Comparison of ENCODE assay signal across 8 mouse cellular contexts in the genomic region with DNA sequence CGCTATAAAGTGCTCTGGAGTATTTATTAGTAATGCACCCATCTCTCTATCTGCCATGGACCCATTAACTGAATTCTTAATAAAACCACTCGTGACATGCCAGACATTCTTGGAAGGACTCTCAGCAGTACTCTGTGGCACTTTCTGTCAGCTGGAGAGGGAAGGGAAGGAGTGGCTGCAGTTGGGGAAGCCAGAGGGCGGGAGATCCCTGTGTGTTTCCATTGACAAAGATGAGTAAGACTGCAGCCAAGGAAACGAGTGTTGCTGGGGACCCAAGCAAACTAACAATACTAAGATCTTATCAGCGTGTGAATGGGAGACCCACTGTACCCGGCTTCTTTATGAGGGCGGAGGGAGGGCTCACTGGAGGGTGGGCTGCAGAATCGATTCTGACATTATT. TPM values are rescaled to one million over a fixed set of nuclear protein-coding genes. Genes with fewer than 3 reads are reported as not detected.
DNase-seq lines count a peak whose midpoint lies in the region; ATAC-seq and TF ChIP-seq lines count a peak whose summit lies in the region.

No protein-coding gene starts in this region.

- H3K27ac ChIP-seq in liver, embryonic 11.5 days (ENCODE audit: low read depth, low read length), result no peak overlapping the region
- H3K27ac ChIP-seq in liver, embryonic 12.5 days, result no peak overlapping the region
- H3K27ac ChIP-seq in heart, embryonic 16.5 days (ENCODE audit: low read length), result no peak overlapping the region; the same call in 1 of the 2 replicates
- H3K27ac ChIP-seq in stomach, embryonic 16.5 days (ENCODE audit: low read length), result no peak overlapping the region

- no peaks in the 10 kb centered on the region for H3K9me3 ChIP-seq in liver, embryonic 11.5 days (ENCODE audit: control insufficient read depth, low read length)
- no peaks in the 10 kb centered on the region for H3K9me3 ChIP-seq in liver, embryonic 12.5 days (replicated peaks)
- no peaks in the 10 kb centered on the region for H3K9me3 ChIP-seq in heart, embryonic 16.5 days (replicated peaks; ENCODE audit: control insufficient read depth, low read length)
- H3K9me3 ChIP-seq in stomach, embryonic 16.5 days (replicated peaks; ENCODE audit: control insufficient read depth, low read length), result no peaks in the 10 kb centered on the region

- TF ChIP-seq POLR2A in lung, adult 2 months (IDR thresholded peaks at IDR 0.05; ENCODE audit: borderline replicate concordance, extremely low read depth, low read depth, low read length), result peak; percentile 47; the same call in 1 of the 2 replicates

- peaks cover 4% of the 10 kb centered on the region; the same call in 1 of the 2 replicates for H3K27me3 ChIP-seq in liver, embryonic 11.5 days (replicated peaks; ENCODE audit: control insufficient read depth, insufficient read depth, low read length)
- peaks cover 17% of the 10 kb centered on the region for H3K27me3 ChIP-seq in liver, embryonic 12.5 days (replicated peaks)
- no peaks in the 10 kb centered on the region for H3K27me3 ChIP-seq in heart, embryonic 16.5 days (ENCODE audit: control insufficient read depth, insufficient read depth, low read length)
- H3K27me3 ChIP-seq in stomach, embryonic 16.5 days (ENCODE audit: control insufficient read depth, insufficient read depth, low read length), result no peaks in the 10 kb centered on the region

- TF ChIP-seq CTCF in lung, adult 2 months (IDR thresholded peaks at IDR 0.05; ENCODE audit: insufficient read depth, low read length), result no peak

- H3K4me1 ChIP-seq in liver, embryonic 11.5 days (replicated peaks; ENCODE audit: control insufficient read depth, insufficient read depth, low read length), result 0 out of 2 replicates have a peak, but pooled peaks cover 6% of the 10 kb centered on the region
- H3K4me1 ChIP-seq in liver, embryonic 12.5 days, result peaks cover 38% of the 10 kb centered on the region
- H3K4me1 ChIP-seq in heart, embryonic 16.5 days (ENCODE audit: control insufficient read depth, insufficient read depth, low read length), result peaks cover 63% of the 10 kb centered on the region
- H3K4me1 ChIP-seq in lung, adult 2 months (ENCODE audit: control insufficient read depth, insufficient read depth, low read length), result peaks cover 14% of the 10 kb centered on the region
- H3K4me1 ChIP-seq in stomach, embryonic 16.5 days (ENCODE audit: control insufficient read depth, insufficient read depth, low read length), result peaks cover 42% of the 10 kb centered on the region

- H3K9ac ChIP-seq in liver, embryonic 11.5 days (ENCODE audit: low read depth, low read length), result no peak overlapping the region
- H3K9ac ChIP-seq in liver, embryonic 12.5 days, result no peak overlapping the region
- peak overlapping the region; percentile 56; the same call in 1 of the 2 replicates for H3K9ac ChIP-seq in heart, embryonic 16.5 days (ENCODE audit: low read length)
- no peak overlapping the region for H3K9ac ChIP-seq in stomach, embryonic 16.5 days (ENCODE audit: low read length)

- no peak for ATAC-seq in liver, embryonic 11.5 days (replicated peaks; ENCODE audit: low FRiP score)
- no peak for ATAC-seq in liver, embryonic 12.5 days
- ATAC-seq in heart, embryonic 16.5 days (replicated peaks; ENCODE audit: extremely low read depth, insufficient read depth, low FRiP score), result no peak
- ATAC-seq in stomach, embryonic 16.5 days (ENCODE audit: insufficient read depth, low FRiP score), result no peak
- no peak for ATAC-seq in inflammation-experienced regulatory T-cells, adult 6 months

- WGBS in liver, embryonic 11.5 days, result 57% methylated on average over 8 of the region's 8 CpGs
- WGBS in liver, embryonic 12.5 days (ENCODE audit: insufficient replicate concordance), result 54% methylated on average over 8 of the region's 8 CpGs
- 49% methylated on average over 8 of the region's 8 CpGs for WGBS in heart, embryonic 16.5 days
- 37% methylated on average over 8 of the region's 8 CpGs for WGBS in lung, adult 2 months
- WGBS in stomach, embryonic 16.5 days, result 57% methylated on average over 8 of the region's 8 CpGs

- no peak for DNase-seq in liver, embryonic 11.5 days (ENCODE audit: low spot score)
- no peak for DNase-seq in lung, adult 2 months
- DNase-seq in testis, postnatal 10 days (ENCODE audit: low spot score), result no peak
- DNase-seq in adrenal gland, postnatal 25 days, result no peak

- peak overlapping the region; percentile 89 for H3K4me2 ChIP-seq in liver, embryonic 11.5 days
- H3K4me2 ChIP-seq in liver, embryonic 12.5 days, result no peak overlapping the region
- peak overlapping the region; percentile 71 for H3K4me2 ChIP-seq in heart, embryonic 16.5 days (ENCODE audit: low read depth, low read length)
- 0 out of 2 replicates have a peak overlapping the region, but pooled peaks have one; percentile 83 for H3K4me2 ChIP-seq in stomach, embryonic 16.5 days (ENCODE audit: low read depth, low read length)

- peak overlapping the region; percentile 83; the same call in 1 of the 2 replicates for H3K4me3 ChIP-seq in liver, embryonic 11.5 days (ENCODE audit: low read depth, low read length)
- H3K4me3 ChIP-seq in liver, embryonic 12.5 days, result no peak overlapping the region
- peak overlapping the region; percentile 64 for H3K4me3 ChIP-seq in heart, embryonic 16.5 days (ENCODE audit: low read length)
- H3K4me3 ChIP-seq in lung, adult 2 months (replicated peaks; ENCODE audit: extremely low read depth, low read depth, low read length), result peak overlapping the region; percentile 96
- H3K4me3 ChIP-seq in stomach, embryonic 16.5 days (replicated peaks; ENCODE audit: low read length), result no peak overlapping the region

- H3K36me3 ChIP-seq in liver, embryonic 11.5 days (ENCODE audit: control insufficient read depth, insufficient read depth, low read length), result no peaks in the 10 kb centered on the region
- no peaks in the 10 kb centered on the region for H3K36me3 ChIP-seq in liver, embryonic 12.5 days
- H3K36me3 ChIP-seq in heart, embryonic 16.5 days (ENCODE audit: control insufficient read depth, insufficient read depth), result no peaks in the 10 kb centered on the region; the same call in 1 of the 2 replicates
- H3K36me3 ChIP-seq in stomach, embryonic 16.5 days (ENCODE audit: control insufficient read depth, insufficient read depth, low read length), result no peaks in the 10 kb centered on the region

RNA-seq across cellular contexts. Expression of a gene that starts 2.5 kb away (rescaled TPM):
- polyA plus RNA-seq in liver, embryonic 11.5 days (2014; fragmentation: Nextera tagmentation; extraction: Ambion mirVana), result 24.8 and 25.0 TPM in 2 replicates
- polyA plus RNA-seq in liver, embryonic 12.5 days (2016; fragmentation: Nextera tagmentation; extraction: Ambion mirVana), result 13.7 and 15.0 TPM in 2 replicates
- 36.4 and 40.1 TPM in 2 replicates for polyA plus RNA-seq in heart, embryonic 16.5 days (2015; fragmentation: Nextera tagmentation; extraction: Ambion mirVana)
- polyA plus RNA-seq in lung, adult 2 months (2012; rRNA removed), result 33.8 and 37.1 TPM in 2 replicates
- 11.7 and 13.0 TPM in 2 replicates for polyA plus RNA-seq in stomach, embryonic 16.5 days (2015; fragmentation: Nextera tagmentation; extraction: Ambion mirVana)
- 10 to 100 TPM in 1 of 3 experiments, 1 to 10 TPM in 2; 6.4 to 12.7 (median 6.6) TPM for polyA plus RNA-seq in inflammation-experienced regulatory T-cells, adult 6 months (2017; shearing (Covaris generic))
- total RNA-seq in adrenal gland, postnatal 25 days (2021), result 23.8 and 25.8 TPM in 2 replicates

Comparison
In these comparisons a context has a peak if more than half of its experiments do, and no peak if none do; other contexts are left out.
1. H3K4me3 ChIP-seq: peak in liver, embryonic 11.5 days (single experiment), heart, embryonic 16.5 days (single experiment) and lung, adult 2 months (single experiment); none in liver, embryonic 12.5 days (single experiment) and stomach, embryonic 16.5 days (single experiment).